Mouse (Mus musculus) midbrain, embryonic 11.5 days (tissue): ENCODE results near the gene Pawr. TPM values are rescaled to one million over a fixed set of nuclear protein-coding genes. Genes with fewer than 3 reads are reported as not detected.

Source experiments
- ATAC-seq: fragments of 200-750 bp; cut with Nextera tagmentation; 2 replicates; pipeline ENCODE4 v1.8.0; 2017; ENCODE audit warnings: moderate TSS enrichment, moderate library complexity; ENCODE audit not compliant: low FRiP score
- DNase-seq: peaks from one replicate; pipeline ENCODE4 v3.0.0; 2015; ENCODE audit warnings: low spot score; ENCODE audit errors: missing footprints
- H3K27ac ChIP-seq: fragments of 300-500 bp; sonication (generic); 2 replicates; pipeline ENCODE4 v1.5.1; 2014; ENCODE audit warnings: low read depth, low read length
- H3K27me3 ChIP-seq: fragments of 300-500 bp; sonication (generic); 2 replicates; pipeline ENCODE4 v1.6.1; 2014; ENCODE audit warnings: mild to moderate bottlenecking, low read length, moderate library complexity, mixed read lengths; ENCODE audit not compliant: control insufficient read depth, insufficient read depth
- H3K36me3 ChIP-seq: fragments of 300-500 bp; sonication (generic); 2 replicates; pipeline ENCODE4 v1.6.1; 2014; ENCODE audit warnings: mild to moderate bottlenecking, low read length, moderate library complexity, mixed read lengths; ENCODE audit not compliant: control insufficient read depth, insufficient read depth
- H3K4me1 ChIP-seq: fragments of 300-500 bp; sonication (generic); 2 replicates; pipeline ENCODE4 v1.6.1; 2014; ENCODE audit warnings: low read length; ENCODE audit not compliant: control insufficient read depth, insufficient read depth
- H3K4me2 ChIP-seq: fragments of 300-500 bp; sonication (generic); 2 replicates; pipeline ENCODE4 v1.6.1; 2014; ENCODE audit warnings: mild to moderate bottlenecking, moderate library complexity
- H3K4me3 ChIP-seq: fragments of 300-500 bp; sonication (generic); 2 replicates; pipeline ENCODE4 v1.5.1; 2014; ENCODE audit warnings: low read depth, low read length
- H3K9ac ChIP-seq: fragments of 300-500 bp; sonication (generic); 2 replicates; pipeline ENCODE4 v1.6.1; 2014; ENCODE audit warnings: low read length
- H3K9me3 ChIP-seq: fragments of 300-500 bp; sonication (generic); 2 replicates; pipeline ENCODE4 v1.6.1; 2016; ENCODE audit warnings: low read length; ENCODE audit not compliant: control insufficient read depth
- WGBS: fragments of 180-500 bp; shearing (Covaris S2); extraction: QIAGEN DNeasy Blood & Tissue Kit; methylation state at CpG from one replicate; pipeline ENCODE4 v1.1.7; 2014; 5-methylcytosine and 5-hydroxymethylcytosine counted together
- polyA plus RNA-seq: library from polyadenylated mRNA; unstranded; fragments of >200 nt; fragmentation: Nextera tagmentation; extraction: Ambion mirVana; gene quantifications from 2 replicates; pipeline ENCODE4 v1.2.1, GENCODE M21; 2014

Gene Pawr
- polyA plus RNA-seq, 1 experiment from 2014 or later, result 14.4 TPM

DNA sequence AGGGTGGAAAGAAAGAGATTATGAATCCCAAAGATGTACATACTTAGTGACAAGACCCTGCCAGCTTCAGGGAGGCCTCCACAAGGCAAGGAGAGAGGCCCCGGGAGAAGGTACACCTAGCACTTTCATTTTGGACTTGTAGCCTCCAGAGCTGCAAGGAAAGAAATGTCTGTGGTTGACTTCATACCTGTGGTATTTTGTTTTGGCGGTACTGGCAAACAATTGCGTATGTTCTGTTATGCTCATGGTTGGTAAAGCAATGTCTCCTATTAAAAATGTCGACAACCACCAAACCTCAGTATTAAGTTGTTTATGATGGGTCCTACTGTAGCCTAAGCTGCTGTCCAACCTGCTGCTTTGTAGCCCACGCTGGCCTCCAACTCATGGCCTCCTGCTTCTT lies 40.9 kb downstream of the Pawr start:
- no peak overlapping the region for H3K4me3 ChIP-seq
- WGBS, result 95% methylated on average over 5 of the region's 5 CpGs
- H3K27me3 ChIP-seq, result no peaks in the 10 kb centered on the region
- no peak overlapping the region for H3K9ac ChIP-seq
- H3K27ac ChIP-seq, result no peak overlapping the region
- DNase-seq (no peak), ATAC-seq (no peak)
- no peaks in the 10 kb centered on the region for H3K9me3 ChIP-seq
- H3K36me3 ChIP-seq, result no peaks in the 10 kb centered on the region; the same call in 1 of the 2 replicates
- no peak overlapping the region for H3K4me2 ChIP-seq
- no peaks in the 10 kb centered on the region for H3K4me1 ChIP-seq

DNA sequence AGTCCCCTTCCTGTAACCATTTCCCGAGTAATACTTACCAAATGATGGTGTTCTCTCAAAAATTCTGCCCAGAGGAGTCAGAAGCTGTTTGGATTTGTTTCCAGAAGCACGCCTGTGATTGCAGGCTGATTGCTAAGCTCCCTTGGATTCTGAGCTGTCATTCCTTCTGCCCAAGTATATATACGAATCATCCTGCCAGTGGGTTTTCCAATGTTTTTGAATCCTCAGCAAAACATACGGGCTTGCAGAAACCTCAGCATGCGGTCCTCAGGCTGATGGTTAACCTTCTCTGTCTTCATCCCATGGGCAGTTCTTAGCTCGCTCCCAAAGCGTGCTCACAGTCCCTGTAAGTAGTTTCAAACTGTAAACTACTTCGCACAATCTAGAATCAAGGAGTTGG lies 43.9 kb downstream of the Pawr start:
- no peak for ATAC-seq
- Histone ChIP-seq H3K4me2 (no peak overlapping the region), H3K9me3 (no peaks in the 10 kb centered on the region), H3K4me1 (no peaks in the 10 kb centered on the region), H3K36me3 (no peaks in the 10 kb centered on the region; the same call in 1 of the 2 replicates), H3K4me3 (no peak overlapping the region), H3K27ac (no peak overlapping the region), H3K27me3 (no peaks in the 10 kb centered on the region), H3K9ac (no peak overlapping the region)
- WGBS, result 91% methylated on average over 8 of the region's 8 CpGs
- peak; percentile 72 for DNase-seq

GRCm38 (mm10) chr10:108376366-108376765 lies 44.4 kb downstream of the Pawr start:
- Histone ChIP-seq H3K27ac (no peak overlapping the region), H3K4me2 (no peak overlapping the region), H3K9ac (no peak overlapping the region), H3K27me3 (no peaks in the 10 kb centered on the region), H3K4me3 (no peak overlapping the region), H3K4me1 (no peaks in the 10 kb centered on the region), H3K9me3 (no peaks in the 10 kb centered on the region), H3K36me3 (no peaks in the 10 kb centered on the region; the same call in 1 of the 2 replicates)
- WGBS, result 95% methylated on average over 4 of the region's 4 CpGs
- DNase-seq (peak; percentile 64), ATAC-seq (no peak)

GRCm38 (mm10) chr10:108377369-108377768 lies 45.4 kb downstream of the Pawr start:
- DNase-seq, result no peak
- no peak for ATAC-seq
- Histone ChIP-seq H3K9ac (no peak overlapping the region), H3K27ac (no peak overlapping the region), H3K27me3 (no peaks in the 10 kb centered on the region), H3K36me3 (no peaks in the 10 kb centered on the region; the same call in 1 of the 2 replicates), H3K4me2 (no peak overlapping the region), H3K4me3 (no peak overlapping the region), H3K9me3 (no peaks in the 10 kb centered on the region), H3K4me1 (no peaks in the 10 kb centered on the region)
- 91% methylated on average over 7 of the region's 7 CpGs for WGBS

GRCm38 (mm10) chr10:108378062-108378461 lies 46.1 kb downstream of the Pawr start:
- H3K9ac ChIP-seq, result no peak overlapping the region
- H3K27me3 ChIP-seq, result no peaks in the 10 kb centered on the region
- DNase-seq (no peak), ATAC-seq (no peak)
- H3K9me3 ChIP-seq, result no peaks in the 10 kb centered on the region
- no peak overlapping the region for H3K4me2 ChIP-seq
- H3K36me3 ChIP-seq, result peaks cover 2% of the 10 kb centered on the region; the same call in 1 of the 2 replicates
- no peak overlapping the region for H3K27ac ChIP-seq
- 93% methylated on average over 6 of the region's 6 CpGs for WGBS
- H3K4me1 ChIP-seq, result no peaks in the 10 kb centered on the region
- no peak overlapping the region for H3K4me3 ChIP-seq

GRCm38 (mm10) chr10:108378479-108378878 lies 46.6 kb downstream of the Pawr start:
- ATAC-seq (no peak), DNase-seq (peak; percentile 60)
- H3K27ac ChIP-seq, result no peak overlapping the region
- H3K4me2 ChIP-seq, result no peak overlapping the region
- H3K9me3 ChIP-seq, result no peaks in the 10 kb centered on the region
- H3K4me1 ChIP-seq, result no peaks in the 10 kb centered on the region
- peaks cover 2% of the 10 kb centered on the region; the same call in 1 of the 2 replicates for H3K36me3 ChIP-seq
- H3K27me3 ChIP-seq, result no peaks in the 10 kb centered on the region
- H3K4me3 ChIP-seq, result no peak overlapping the region
- 87% methylated on average over 5 of the region's 5 CpGs for WGBS
- no peak overlapping the region for H3K9ac ChIP-seq

GRCm38 (mm10) chr10:108380715-108381114 lies 48.8 kb downstream of the Pawr start:
- Histone ChIP-seq H3K4me3 (no peak overlapping the region), H3K27ac (no peak overlapping the region), H3K9ac (no peak overlapping the region), H3K4me1 (no peaks in the 10 kb centered on the region; the same call in 1 of the 2 replicates), H3K27me3 (no peaks in the 10 kb centered on the region), H3K36me3 (0 out of 2 replicates have a peak, but pooled peaks cover 2% of the 10 kb centered on the region), H3K9me3 (no peaks in the 10 kb centered on the region), H3K4me2 (no peak overlapping the region)
- no peak for ATAC-seq
- 93% methylated on average over 10 of the region's 10 CpGs for WGBS
- peak; percentile 51 for DNase-seq

DNA sequence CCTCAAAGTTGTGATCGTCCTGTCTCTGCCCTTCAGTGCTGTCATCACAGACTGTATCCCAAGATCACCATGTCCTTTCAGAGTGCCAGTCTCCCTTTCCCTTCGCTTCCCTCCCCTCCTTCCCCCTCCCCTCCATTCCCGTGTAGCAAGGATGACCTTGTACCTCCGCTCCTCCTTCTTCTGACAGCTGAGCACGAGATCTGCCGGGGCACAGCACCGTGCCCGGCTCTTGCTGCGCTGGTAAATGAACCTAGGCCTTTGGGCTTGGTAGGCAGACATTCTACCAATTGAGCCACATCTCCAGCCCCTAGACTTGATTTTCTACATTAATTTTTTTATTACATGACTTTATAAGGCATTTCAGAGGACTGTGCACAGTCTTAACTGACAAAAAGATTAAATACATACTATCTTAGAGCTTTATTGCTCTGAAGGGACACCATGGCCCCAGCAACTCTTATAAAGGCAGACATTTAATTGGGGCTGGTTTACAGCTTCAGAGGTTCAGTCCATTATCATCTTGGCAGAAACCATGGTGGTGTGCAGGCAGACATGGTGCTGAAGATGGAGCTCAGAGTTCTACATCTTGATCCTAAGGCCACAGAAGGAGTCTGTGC lies 52.3 kb downstream of the Pawr start:
- Histone ChIP-seq H3K27ac (no peak overlapping the region), H3K9me3 (no peaks in the 10 kb centered on the region), H3K4me1 (peaks cover 4% of the 10 kb centered on the region), H3K4me3 (no peak overlapping the region), H3K4me2 (no peak overlapping the region), H3K9ac (no peak overlapping the region), H3K36me3 (0 out of 2 replicates have a peak, but pooled peaks cover 2% of the 10 kb centered on the region), H3K27me3 (no peaks in the 10 kb centered on the region)
- ATAC-seq, result no peak
- WGBS, result 90% methylated on average over 9 of the region's 9 CpGs
- DNase-seq, result no peak

- 47% methylated on average over 5 of the region's 5 CpGs for WGBS
- H3K36me3 ChIP-seq, result 0 out of 2 replicates have a peak, but pooled peaks cover 2% of the 10 kb centered on the region
- ATAC-seq, result peak; percentile 69; the same call in 1 of the 2 replicates
- H3K4me2 ChIP-seq, result no peak overlapping the region
- DNase-seq, result peak; percentile 88
- H3K9ac ChIP-seq, result no peak overlapping the region
- H3K4me1 ChIP-seq, result peaks cover 10% of the 10 kb centered on the region
- H3K27ac ChIP-seq, result no peak overlapping the region
- no peak overlapping the region for H3K4me3 ChIP-seq
- H3K9me3 ChIP-seq, result no peaks in the 10 kb centered on the region
- H3K27me3 ChIP-seq, result no peaks in the 10 kb centered on the region
Observed at GRCm38 (mm10) chr10:108385480-108385955, 53.6 kb downstream of the Pawr start.
